In genomic region chr12:116231612-116232011, GRCm38 (mm10) we compare ENCODE assay signal across 10 mouse cellular contexts. TPM values are rescaled to one million over a fixed set of nuclear protein-coding genes. Genes with fewer than 3 reads are reported as not detected.
DNase-seq lines count a peak whose midpoint lies in the region; ATAC-seq and TF ChIP-seq lines count a peak whose summit lies in the region.
"Had no signal": no experiment of that assay in that cellular context is flagged by ENCODE, and none has a peak within 500 bp of the region (broad histone marks: within the 10 kb centered on the region; RNA-seq: fewer than 3 reads in every experiment).

No protein-coding gene starts in this region.

- DNase-seq in cerebellum, postnatal 10 days, result peak; percentile 48 to 60
- DNase-seq in cerebellum, adult 9-11 months, result no peak
- DNase-seq in spleen, adult 2 months (ENCODE audit: low read depth in 1 of 2, low spot score in 2 of 2), result peak in 1 of 2 experiments; percentile 14
- no peak for DNase-seq in spleen, adult 12 weeks (ENCODE audit: low spot score)
- peak; percentile 49 for DNase-seq in ovary, postnatal 10 days (ENCODE audit: low spot score)
- no peak for DNase-seq in midbrain, embryonic 11.5 days (ENCODE audit: low spot score, missing footprints)

- H3K27me3 ChIP-seq in spleen, adult 2 months (ENCODE audit: control insufficient read depth, insufficient read depth, low read length), result no peaks in the 10 kb centered on the region
- no peaks in the 10 kb centered on the region for H3K27me3 ChIP-seq in intestine, postnatal 0 days (replicated peaks; ENCODE audit: control insufficient read depth, insufficient read depth, low read length)
- no peaks in the 10 kb centered on the region for H3K27me3 ChIP-seq in midbrain, embryonic 11.5 days (ENCODE audit: control insufficient read depth, insufficient read depth, low read length)

- 83% methylated on average over 12 of the region's 12 CpGs for WGBS in spleen, adult 2 months
- 36% methylated on average over 12 of the region's 12 CpGs for WGBS in intestine, postnatal 0 days
- WGBS in midbrain, embryonic 11.5 days, result 92% methylated on average over 12 of the region's 12 CpGs

- no peaks in the 10 kb centered on the region for H3K4me1 ChIP-seq in spleen, adult 2 months (ENCODE audit: control insufficient read depth, insufficient read depth, insufficient read length)
- H3K4me1 ChIP-seq in intestine, postnatal 0 days (replicated peaks; ENCODE audit: control insufficient read depth, insufficient read depth, low read length), result no peaks in the 10 kb centered on the region
- no peaks in the 10 kb centered on the region for H3K4me1 ChIP-seq in midbrain, embryonic 11.5 days (ENCODE audit: control insufficient read depth, insufficient read depth, low read length)

- H3K27ac ChIP-seq in spleen, adult 2 months (ENCODE audit: insufficient read depth, low read length), result peak overlapping the region; percentile 5; the same call in 1 of the 2 replicates
- peak overlapping the region; percentile 28; the same call in 1 of the 2 replicates for H3K27ac ChIP-seq in intestine, postnatal 0 days (ENCODE audit: low read depth, low read length)
- no peak overlapping the region for H3K27ac ChIP-seq in midbrain, embryonic 11.5 days (ENCODE audit: low read depth, low read length)
- H3K27ac ChIP-seq: macrophage had no signal

- H3K4me3 ChIP-seq in spleen, adult 2 months (ENCODE audit: extremely low read depth, insufficient read depth, insufficient read length), result no peak overlapping the region
- no peak overlapping the region for H3K4me3 ChIP-seq in intestine, postnatal 0 days (ENCODE audit: low read depth, low read length)
- no peak overlapping the region for H3K4me3 ChIP-seq in midbrain, embryonic 11.5 days (ENCODE audit: low read depth, low read length)

- peak; percentile 63; the same call in 1 of the 2 replicates for ATAC-seq in intestine, postnatal 0 days
- no peak for ATAC-seq in CD4-positive, CD25-positive, alpha-beta regulatory T cell, adult 4 months
- ATAC-seq in midbrain, embryonic 11.5 days (ENCODE audit: low FRiP score), result no peak

- no peaks in the 10 kb centered on the region for H3K9me3 ChIP-seq in intestine, postnatal 0 days (ENCODE audit: control insufficient read depth)
- H3K9me3 ChIP-seq in midbrain, embryonic 11.5 days (ENCODE audit: control insufficient read depth, low read length), result no peaks in the 10 kb centered on the region

- no peak for TF ChIP-seq CTCF in spleen, adult 2 months (IDR thresholded peaks at IDR 0.05; ENCODE audit: extremely low read depth, insufficient read depth, insufficient read length, insufficient replicate concordance)
- no peak for TF ChIP-seq CTCF in intestine, postnatal 0 days (IDR thresholded peaks at IDR 0.05; ENCODE audit: low read depth)

- no peaks in the 10 kb centered on the region for H3K36me3 ChIP-seq in spleen, adult 2 months (ENCODE audit: control insufficient read depth, insufficient read depth, low read length)
- peaks cover 3% of the 10 kb centered on the region; the same call in 1 of the 2 replicates for H3K36me3 ChIP-seq in intestine, postnatal 0 days (ENCODE audit: control insufficient read depth, insufficient read depth)
- no peaks in the 10 kb centered on the region for H3K36me3 ChIP-seq in midbrain, embryonic 11.5 days (ENCODE audit: control insufficient read depth, insufficient read depth, low read length)

- H3K4me2 ChIP-seq in intestine, postnatal 0 days (replicated peaks; ENCODE audit: low read depth), result peak overlapping the region; percentile 33; the same call in 1 of the 2 replicates
- no peak overlapping the region for H3K4me2 ChIP-seq in midbrain, embryonic 11.5 days

- H3K9ac ChIP-seq in intestine, postnatal 0 days (ENCODE audit: low read depth, low read length), result no peak overlapping the region
- no peak overlapping the region for H3K9ac ChIP-seq in midbrain, embryonic 11.5 days (ENCODE audit: low read length)

- no peak for TF ChIP-seq POLR2A in spleen, adult 2 months (IDR thresholded peaks at IDR 0.05; ENCODE audit: low read depth, low read length)

RNA-seq across cellular contexts. Expression of gene Wdr60, which starts 31.2 kb away (rescaled TPM):
- 1.2 and 1.5 TPM in 2 replicates for polyA plus RNA-seq in spleen, adult 2 months (2012; rRNA removed)
- 4.4 and 6.5 TPM in 2 replicates for polyA plus RNA-seq in intestine, postnatal 0 days (2015; fragmentation: Nextera tagmentation; extraction: Ambion mirVana)
- polyA plus RNA-seq in CD4-positive, CD25-positive, alpha-beta regulatory T cell, adult 4 months (2017; shearing (Covaris generic)), result 1 to 10 TPM; 1.2 to 2.4 TPM
- 14.1 and 16.2 TPM in 2 replicates for polyA plus RNA-seq in midbrain, embryonic 11.5 days (2014; fragmentation: Nextera tagmentation; extraction: Ambion mirVana)

RNA-seq across cellular contexts. Expression of gene Gm11027, which starts 43.6 kb away (rescaled TPM):
- polyA plus RNA-seq in spleen, adult 2 months (2012; rRNA removed), result not detected in 2 replicates
- not detected in 2 replicates for polyA plus RNA-seq in intestine, postnatal 0 days (2015; fragmentation: Nextera tagmentation; extraction: Ambion mirVana)
- not detected for polyA plus RNA-seq in CD4-positive, CD25-positive, alpha-beta regulatory T cell, adult 4 months (2017; shearing (Covaris generic))
- polyA plus RNA-seq in midbrain, embryonic 11.5 days (2014; fragmentation: Nextera tagmentation; extraction: Ambion mirVana), result not detected in 2 replicates
- polyA plus RNA-seq: C2C12, macrophage had no signal

RNA-seq across cellular contexts. Expression of gene Esyt2, which starts 49.4 kb away (rescaled TPM):
- polyA plus RNA-seq in spleen, adult 2 months (2012; rRNA removed), result 7.6 and 8.8 TPM in 2 replicates
- 14.1 and 14.9 TPM in 2 replicates for polyA plus RNA-seq in intestine, postnatal 0 days (2015; fragmentation: Nextera tagmentation; extraction: Ambion mirVana)
- 10 to 100 TPM; 45.0 to 63.7 TPM for polyA plus RNA-seq in CD4-positive, CD25-positive, alpha-beta regulatory T cell, adult 4 months (2017; shearing (Covaris generic))
- polyA plus RNA-seq in midbrain, embryonic 11.5 days (2014; fragmentation: Nextera tagmentation; extraction: Ambion mirVana), result 17.8 and 17.9 TPM in 2 replicates

Comparison
In these comparisons a context has a peak if more than half of its experiments do, and no peak if none do; other contexts are left out.
1. DNase-seq: peak in cerebellum, postnatal 10 days (2 of 2) and ovary, postnatal 10 days (single experiment); none in cerebellum, adult 9-11 months (single experiment), spleen, adult 12 weeks (single experiment) and midbrain, embryonic 11.5 days (single experiment).